Mouse (Mus musculus) urinary bladder, postnatal 10 days (tissue): ENCODE data around the gene Bcas2.
A peak's percentile ranks its signal among the peaks of the same experiment; 100 is the strongest.
"Not testable (repeated sequence)": the region's sequence is repeated elsewhere in the genome, so short reads cannot be mapped to it uniquely, and the experiment has no call there.

Experiments used
- DNase-seq: peaks from one replicate; pipeline ENCODE4 v3.0.0; 2022; ENCODE audit warnings: low spot score

Bcas2 gene

DNA sequence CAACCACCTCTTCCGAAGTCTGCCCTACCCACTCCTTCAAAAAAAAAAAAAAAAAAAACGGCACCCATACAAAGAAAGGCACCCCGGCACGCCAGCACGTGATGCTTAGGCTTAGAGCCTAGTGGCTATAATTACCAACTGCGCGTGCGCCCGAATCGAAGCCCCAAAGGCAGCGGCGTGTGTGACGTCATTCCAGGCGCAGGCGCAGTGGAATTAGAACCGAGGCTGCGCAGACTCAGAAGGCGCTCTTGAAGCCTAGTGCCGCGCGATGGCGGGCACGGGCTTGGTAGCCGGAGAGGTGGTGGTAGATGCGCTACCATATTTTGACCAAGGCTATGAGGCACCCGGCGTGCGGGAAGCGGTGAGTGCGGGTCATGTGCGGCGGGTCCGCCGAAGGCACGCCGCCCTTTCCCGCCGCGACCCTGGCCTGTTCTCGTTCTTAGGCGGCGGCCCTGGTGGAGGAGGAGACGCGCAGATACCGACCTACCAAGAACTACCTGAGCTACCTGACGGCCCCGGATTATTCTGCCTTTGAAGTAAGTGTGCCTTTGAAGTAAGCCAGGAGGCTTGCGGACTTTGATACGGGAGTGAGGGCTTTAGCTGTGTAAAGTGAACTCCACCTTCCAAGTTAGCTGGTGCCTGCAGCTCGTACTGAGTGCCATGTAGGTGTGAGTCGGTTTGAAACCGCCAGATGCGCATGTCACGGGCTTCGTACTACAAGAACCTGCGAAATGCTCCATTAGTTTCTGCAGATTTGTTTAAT lies at the start of gene Bcas2:
Gene Bcas2 (plus strand): TSS at position 151 of the 763 bp plus-strand sequence.
- DNase-seq, result peak; percentile 95

DNA sequence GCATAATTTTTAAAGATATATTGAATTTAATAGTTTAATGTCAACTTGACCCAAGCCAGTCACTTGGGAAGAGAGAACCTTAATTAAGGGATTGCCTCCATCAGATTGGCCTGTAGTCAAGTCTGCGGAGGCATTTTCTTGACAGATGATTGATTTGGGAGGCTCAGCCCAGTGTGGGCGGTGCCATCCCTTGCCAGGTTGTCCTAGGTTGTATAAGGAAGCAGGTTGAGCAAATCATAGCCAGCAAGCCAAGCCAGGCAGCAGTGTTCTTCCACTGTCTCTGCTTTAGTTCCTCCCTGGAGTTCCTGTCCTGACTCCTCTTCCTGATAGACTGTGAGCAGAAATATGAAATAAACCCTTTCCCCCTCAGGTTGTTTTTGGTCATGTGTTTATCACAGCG lies 47.8 kb upstream of the Bcas2 start:
- no peak for DNase-seq

DNA sequence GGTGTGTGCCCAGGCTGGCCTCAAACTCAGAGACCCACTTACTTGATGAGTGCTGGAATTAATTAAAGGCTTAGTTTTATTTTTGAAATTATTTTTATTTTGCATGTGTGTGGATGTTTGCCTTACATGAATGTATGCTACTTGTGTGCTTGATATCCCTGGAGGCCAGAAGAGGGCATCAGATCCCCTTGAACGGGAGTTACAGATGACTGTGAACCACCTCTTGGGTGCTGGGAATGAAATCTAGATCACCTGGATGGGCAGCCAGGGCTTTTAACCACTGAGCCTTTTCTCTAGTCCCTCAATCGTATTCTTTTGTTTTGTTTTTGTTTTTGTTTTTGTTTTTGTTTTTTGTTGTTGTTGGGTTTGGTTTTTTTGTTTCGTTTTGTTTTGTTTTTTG lies 45.3 kb upstream of the Bcas2 start:
- DNase-seq, result no peak

- no peak for DNase-seq
Observed at GRCm38 (mm10) chr3:103127177-103127576, 44.3 kb upstream of the Bcas2 start.

GRCm38 (mm10) chr3:103127721-103128120 lies 43.7 kb upstream of the Bcas2 start:
- DNase-seq, result no peak

DNA sequence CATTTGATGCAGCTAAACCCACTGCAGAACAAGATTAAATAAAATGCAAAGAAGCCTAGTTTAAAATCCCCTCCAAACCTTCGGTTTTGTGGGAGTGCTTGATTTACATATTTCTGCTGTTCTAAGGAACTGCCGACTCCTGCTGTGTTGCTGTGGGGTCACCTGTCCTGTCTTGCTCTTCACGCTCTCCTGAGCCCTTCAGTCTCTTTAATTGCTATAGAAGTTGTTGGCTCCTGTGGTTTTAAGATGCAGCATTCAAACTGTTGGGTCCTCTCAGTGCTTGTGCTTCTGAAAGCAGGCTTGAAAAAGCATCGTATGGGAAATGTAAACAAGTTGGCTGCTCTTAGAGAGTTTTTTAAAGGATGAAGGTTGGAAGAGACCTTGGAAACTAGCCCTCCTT lies 43.2 kb upstream of the Bcas2 start:
- no peak for DNase-seq

DNA sequence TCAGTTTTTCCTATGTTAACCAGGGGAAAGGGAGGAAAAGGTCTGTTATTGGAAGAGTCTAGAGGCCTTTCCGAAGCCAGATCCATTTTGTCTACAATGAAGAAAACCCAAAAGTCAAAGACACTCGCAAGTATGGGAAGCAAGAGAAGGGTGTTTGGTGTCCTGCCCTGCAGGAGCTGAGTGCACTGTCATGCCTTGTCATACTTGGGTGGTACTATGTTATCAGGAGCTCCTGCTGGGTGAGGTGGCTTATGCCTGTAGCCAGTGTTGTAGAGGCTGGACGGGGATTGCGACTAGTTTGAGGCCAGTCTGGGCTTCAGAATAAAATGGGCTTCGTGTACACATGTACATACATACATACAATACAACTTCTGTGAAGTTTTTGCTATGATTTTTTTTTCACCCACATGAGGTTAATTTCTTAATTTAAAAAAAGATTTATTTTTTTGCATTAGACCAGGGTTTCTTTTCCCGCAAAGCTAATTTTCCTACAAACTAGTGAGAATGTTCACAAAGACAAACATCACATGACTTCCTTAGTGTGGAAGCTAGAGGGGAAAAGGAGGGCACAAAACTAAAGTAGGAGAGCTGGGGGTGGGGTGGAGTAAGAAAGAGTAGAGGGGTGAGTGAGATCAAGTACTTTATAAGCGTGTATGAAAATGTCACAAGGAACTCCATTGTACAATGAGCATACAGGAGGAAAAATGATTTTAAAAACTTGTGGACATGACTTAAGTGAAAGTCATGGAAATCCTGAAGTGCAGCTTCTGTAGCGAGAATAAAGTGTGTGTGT lies 41.9 kb upstream of the Bcas2 start:
- no peak for DNase-seq

DNA sequence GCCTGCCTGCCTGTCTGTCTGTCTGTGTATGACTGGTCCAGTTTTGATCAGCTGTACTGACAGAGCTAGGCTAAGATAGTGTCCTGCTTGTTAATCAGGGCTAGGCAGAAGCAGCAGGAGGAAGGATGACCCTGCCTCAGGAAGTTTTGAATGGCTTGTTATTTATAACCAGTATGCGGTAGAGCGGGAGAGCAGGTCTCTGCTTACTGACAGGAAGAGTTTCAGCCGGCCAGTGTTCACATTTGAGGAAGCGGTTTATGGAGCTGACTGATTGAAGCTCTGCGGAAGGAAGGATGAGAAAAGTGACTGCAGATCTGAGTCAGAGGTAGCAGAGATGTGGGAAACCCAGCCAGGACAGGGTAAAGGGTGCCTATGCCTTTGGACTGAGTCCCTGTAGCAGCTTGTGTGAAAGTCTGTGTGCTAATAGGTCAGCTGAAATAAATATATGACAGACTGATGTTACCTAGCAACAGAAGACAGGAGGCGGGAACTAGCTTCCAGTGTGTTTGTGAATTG lies 41.2 kb upstream of the Bcas2 start:
- no peak for DNase-seq

DNA sequence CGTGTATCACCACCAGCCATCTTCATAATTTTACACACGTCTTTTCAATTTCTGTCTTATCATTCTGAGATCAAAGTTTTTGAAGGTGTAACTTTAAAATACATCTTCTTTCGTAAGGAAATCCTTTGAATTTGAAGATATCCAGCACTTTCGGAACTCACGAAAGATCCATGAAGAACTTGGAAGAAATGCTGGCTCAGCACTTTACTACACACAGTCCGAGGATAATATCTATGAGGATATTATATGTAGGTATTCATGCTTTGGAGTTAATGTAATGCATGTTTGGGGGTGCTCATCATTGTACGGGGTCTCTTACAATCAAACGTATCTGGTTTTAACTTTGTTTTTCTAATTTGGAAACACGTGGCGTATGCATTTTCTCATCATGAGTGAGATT lies 38.4 kb upstream of the Bcas2 start:
- no peak for DNase-seq

- DNase-seq, result no peak
Observed at GRCm38 (mm10) chr3:103136414-103137077, 34.9 kb upstream of the Bcas2 start.

GRCm38 (mm10) chr3:103139047-103139446 lies 32.4 kb upstream of the Bcas2 start:
- DNase-seq, result no peak

- DNase-seq, result not testable (repeated sequence)
Observed at GRCm38 (mm10) chr3:103140095-103140838, 31.2 kb upstream of the Bcas2 start.

- DNase-seq, result no peak
Observed at GRCm38 (mm10) chr3:103141287-103141686, 30.2 kb upstream of the Bcas2 start.

- no peak for DNase-seq
Observed at GRCm38 (mm10) chr3:103142366-103142765, 29.1 kb upstream of the Bcas2 start.

DNA sequence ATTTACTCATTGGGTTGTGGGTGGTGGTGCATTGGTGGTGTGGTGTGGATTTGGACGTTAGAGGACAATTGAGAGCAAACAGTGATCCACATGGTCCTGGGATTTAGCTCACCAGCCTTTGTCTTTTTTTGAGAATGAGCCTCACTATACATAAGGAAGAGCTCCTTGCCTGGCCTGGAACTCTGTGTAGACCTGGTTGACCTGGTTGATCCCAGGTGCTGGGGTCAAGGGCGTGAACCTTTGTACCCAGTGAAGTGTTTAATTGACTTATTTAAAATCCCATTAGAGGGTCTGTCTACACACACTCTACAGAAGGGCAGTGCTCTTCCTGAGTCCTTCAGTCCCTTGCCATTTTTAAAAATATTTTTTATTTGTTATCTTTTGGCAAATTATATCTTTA lies 26.1 kb upstream of the Bcas2 start:
- DNase-seq, result no peak

DNA sequence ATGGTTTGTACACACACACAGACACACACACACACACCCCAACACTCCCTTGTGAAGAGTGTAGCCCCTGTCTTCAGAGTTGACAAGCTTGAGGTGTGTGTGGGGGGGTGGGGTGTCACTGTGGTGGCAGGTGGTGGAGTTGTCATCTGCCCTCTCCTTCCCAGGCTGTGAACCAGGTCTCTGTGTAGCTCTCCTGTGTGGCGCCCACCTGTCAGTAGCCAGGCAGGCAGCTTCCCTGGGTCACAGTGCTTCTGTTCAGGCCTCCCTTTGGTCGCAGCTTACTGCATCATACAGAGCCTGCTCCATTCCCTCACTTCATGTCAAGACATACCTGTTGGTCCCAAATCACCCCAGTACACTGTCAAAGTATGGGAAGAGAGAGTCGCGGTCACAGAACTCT lies 25.7 kb upstream of the Bcas2 start:
- no peak for DNase-seq

DNA sequence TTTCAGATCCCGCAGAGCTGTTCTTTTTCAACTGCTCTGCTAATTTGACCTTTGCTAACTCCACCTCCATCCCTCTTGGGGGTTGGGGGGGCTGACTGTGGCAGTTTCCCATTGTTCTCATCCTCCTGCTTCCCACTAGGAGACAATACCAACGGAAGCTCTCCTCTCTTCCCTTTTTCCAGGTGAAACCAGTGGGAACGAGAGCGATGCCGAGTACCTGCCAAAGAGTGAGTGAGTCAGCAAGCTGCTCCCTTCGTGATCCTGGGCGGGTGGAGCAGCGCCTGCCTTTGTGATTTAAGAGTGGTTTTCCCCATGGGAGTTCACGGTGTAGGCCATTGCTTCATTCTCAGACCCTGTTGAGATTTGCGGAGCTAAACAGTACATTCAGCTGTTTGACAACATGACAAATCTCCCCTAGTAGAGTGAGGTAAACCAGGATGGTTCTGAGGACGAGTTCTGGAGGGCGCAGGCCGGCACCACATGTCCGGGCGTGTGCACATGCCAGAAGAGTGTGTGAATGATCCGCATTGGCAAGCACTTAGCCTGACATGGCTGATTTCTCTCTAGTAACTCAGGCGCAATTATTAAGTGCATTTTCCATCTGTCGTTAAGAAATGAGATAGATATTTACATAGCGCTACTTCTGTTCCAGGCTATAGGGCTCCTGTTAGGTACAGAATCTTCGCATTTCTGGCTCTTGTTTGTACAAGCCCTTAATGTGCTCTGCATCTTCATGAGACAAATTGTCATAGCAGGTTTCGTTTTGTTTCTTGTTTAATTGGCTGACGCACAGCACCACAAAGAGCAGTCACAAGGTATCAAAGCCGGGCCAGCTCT lies 24.9 kb upstream of the Bcas2 start:
- no peak for DNase-seq

- no peak for DNase-seq
Observed at GRCm38 (mm10) chr3:103147775-103148174, 23.7 kb upstream of the Bcas2 start.

- DNase-seq, result no peak
Observed at GRCm38 (mm10) chr3:103148941-103149340, 22.5 kb upstream of the Bcas2 start.

- no peak for DNase-seq
Observed at GRCm38 (mm10) chr3:103153761-103154160, 17.7 kb upstream of the Bcas2 start.
